Mouse (Mus musculus): ENCODE measurements around the gene Entpd1.

DNA sequence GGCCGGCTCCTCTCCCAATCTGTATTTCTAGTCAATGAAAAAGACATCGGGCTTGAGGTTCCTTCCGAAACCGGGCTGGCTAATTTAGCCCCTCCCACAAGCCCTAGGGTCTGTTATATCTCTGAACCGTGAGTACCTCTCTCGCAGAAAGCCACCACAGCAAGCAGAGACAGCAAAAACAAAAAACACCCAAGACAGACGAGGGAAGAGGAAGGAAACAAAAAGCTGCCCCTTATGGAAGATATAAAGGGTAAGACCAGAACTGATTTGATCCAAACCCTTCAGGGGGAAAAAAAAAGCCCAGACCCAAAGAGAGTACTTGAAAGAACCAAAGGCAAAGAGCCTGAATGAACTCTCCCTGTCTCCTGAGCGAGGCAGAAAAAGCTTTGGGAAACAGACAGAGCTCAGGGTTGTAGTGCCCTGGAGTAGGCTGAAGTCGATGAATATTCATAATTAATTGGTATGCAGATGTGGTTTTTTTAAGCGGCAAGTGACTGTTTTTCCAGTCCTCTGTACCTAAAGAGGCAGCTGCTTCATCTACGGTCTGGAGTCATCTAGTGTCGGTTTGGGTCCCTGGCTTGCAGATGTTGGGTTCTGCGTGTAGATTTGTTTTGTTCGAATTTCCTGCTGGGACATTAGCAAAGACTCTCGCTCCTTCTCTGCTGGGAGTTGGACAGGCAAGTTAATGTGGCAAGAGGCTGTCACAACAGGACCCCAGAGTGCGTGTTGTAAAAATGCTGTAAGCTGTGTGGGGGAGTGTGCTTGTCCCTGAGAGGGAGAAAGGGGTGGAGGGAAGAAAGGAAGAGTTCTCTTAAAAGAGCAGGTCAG is 47.7 kb downstream of the Entpd1 start:
- TF ChIP-seq CTCF (IDR thresholded peaks at IDR 0.05; ENCODE audit: borderline replicate concordance, insufficient read depth, low read length) (no peak), POLR2A (IDR thresholded peaks at IDR 0.05; ENCODE audit: low read depth, low read length) (no peak)

Measured in embryonic fibroblast, embryonic 13.5 days (primary cell).